Mouse (Mus musculus): ENCODE data around the gene Utp18. TPM values are rescaled to one million over a fixed set of nuclear protein-coding genes. Genes with fewer than 3 reads are reported as not detected.

Gene Utp18
- total RNA-seq, 2 experiments from 2014 or later: 8.4 to 17.4 TPM

DNA sequence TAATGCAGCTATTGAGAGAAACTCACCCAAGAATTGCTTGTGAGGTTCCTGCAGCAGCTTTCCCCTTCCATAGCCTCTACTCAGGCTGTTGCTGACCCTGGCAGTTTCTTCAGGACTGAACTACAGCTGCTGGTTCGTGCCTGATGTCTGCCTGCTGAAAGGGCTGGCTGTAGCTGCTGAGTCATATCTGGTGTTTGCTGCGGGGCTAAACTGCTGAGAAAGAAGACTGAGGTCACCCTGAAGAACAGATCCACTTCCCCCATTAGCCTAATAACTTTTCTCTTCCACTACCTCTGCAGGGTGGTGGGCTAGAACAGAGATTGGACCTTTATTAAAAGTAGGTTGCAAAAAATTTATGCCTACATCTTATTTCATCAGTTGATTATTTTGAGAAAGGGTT, 49.8 kb downstream of the Utp18 start:
- no peak for ATAC-seq (replicated peaks; ENCODE audit: low FRiP score, poor library complexity, severe bottlenecking)

DNA sequence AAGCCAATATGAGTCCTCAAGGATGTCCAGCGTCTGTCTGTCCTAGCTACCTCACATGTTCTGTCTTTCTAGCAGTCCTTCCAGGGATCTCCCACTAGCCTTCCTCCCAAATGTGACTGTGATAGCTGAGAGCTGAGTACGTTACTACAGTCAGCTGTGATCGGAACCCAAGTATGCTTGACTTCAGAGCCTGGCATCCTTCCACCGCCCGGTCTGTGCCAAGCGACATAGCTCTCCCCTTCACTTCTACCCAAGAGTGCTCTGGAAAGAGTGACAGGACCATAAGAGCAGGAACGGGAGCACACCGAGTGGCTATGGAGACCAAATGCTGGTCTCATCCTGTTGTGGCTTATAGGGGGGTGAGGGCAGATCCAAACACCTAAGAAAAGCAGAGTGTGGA, 55.6 kb downstream of the Utp18 start:
- ATAC-seq (replicated peaks; ENCODE audit: low FRiP score, poor library complexity, severe bottlenecking): no peak

DNA sequence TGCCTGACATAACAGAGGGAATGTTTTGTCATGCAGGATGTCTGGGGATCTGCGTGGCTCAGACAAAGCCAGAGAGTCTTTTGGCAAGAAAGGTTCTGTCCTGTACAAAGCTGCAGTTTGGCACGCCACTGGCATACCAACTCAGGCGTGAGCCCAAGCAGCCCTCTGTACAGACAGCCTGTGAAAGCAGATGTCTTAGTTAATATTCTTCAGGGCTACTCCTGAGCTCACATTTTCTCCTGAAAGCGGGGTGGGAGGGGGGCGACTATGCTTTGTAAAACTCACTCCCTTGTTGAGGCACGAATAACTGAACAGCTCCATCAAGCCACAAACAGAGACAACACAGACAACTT, 56.3 kb downstream of the Utp18 start:
- ATAC-seq (replicated peaks; ENCODE audit: low FRiP score, poor library complexity, severe bottlenecking): no peak

DNA sequence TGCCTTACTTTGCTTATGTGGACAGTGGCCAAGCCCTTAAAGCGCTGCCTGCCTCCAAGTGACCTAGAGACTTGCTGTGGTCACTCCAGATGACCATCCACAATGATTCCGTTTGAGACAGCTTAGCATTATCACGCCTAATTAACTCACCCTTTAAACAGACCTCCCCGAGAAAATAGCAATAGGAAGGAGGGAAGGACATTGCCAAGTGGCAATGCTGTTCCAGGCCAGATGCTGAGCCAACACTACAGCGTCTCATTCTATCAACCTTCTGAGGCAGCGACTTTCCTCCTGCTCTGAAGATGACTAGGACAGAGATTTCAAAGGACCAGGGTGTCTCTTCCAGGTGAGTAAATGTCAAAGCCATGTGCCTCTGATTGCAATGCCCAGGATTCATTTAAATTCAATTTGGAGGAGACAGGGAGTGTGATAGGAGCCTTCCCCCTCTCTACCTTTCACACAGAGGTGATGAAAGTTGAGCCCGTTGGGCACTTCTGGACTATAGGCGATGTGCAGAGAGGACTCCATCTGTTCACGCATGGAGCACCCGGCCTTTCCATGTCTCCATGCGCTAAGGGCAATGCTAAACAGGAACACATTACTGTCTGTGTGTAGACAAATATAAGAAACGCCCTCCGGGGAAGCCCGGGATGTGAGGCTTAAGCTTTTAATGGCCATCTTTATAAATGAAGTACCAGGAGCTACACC, 56.8 kb downstream of the Utp18 start:
- no peak for ATAC-seq (replicated peaks; ENCODE audit: low FRiP score, poor library complexity, severe bottlenecking)

DNA sequence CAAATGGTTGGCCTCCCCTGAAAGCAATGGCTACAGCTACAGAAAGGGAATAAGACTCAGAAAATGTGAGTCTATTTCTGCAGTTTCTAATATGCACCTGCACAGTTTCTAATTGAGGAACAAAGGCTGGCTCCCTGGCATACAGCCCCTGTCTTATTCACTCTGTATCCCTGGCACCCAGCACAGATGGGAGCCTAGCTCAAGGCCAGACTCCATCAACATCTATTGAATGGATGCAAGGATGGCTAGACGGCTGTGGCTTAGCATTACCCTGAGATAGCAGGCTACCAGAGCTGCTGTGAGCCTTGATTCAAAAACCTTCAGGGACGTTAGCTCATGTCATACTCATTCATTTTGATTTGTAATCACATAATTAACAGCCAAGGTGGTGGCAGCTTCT, 63.3 kb downstream of the Utp18 start:
- no peak for ATAC-seq (replicated peaks; ENCODE audit: low FRiP score, poor library complexity, severe bottlenecking)

DNA sequence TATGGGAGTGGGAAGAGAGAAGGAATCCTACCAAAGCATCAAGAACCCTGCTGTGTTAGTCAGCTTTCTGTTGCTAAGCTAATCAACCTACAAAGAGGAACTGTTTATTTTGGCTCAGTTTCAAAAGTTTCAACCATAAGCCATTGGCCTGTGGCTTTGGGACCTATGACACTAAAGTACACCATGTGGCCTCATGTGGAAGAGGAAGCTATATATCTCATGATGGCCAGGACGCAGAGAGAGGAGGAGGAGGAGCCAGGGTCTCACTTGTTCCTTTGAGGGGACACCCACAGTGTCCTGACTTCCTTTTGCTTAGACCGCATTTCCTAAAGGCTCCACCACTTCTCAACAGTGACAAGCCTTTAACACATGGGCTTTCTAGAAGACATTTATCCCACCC, 64.0 kb downstream of the Utp18 start:
- no peak for ATAC-seq (replicated peaks; ENCODE audit: low FRiP score, poor library complexity, severe bottlenecking)

DNA sequence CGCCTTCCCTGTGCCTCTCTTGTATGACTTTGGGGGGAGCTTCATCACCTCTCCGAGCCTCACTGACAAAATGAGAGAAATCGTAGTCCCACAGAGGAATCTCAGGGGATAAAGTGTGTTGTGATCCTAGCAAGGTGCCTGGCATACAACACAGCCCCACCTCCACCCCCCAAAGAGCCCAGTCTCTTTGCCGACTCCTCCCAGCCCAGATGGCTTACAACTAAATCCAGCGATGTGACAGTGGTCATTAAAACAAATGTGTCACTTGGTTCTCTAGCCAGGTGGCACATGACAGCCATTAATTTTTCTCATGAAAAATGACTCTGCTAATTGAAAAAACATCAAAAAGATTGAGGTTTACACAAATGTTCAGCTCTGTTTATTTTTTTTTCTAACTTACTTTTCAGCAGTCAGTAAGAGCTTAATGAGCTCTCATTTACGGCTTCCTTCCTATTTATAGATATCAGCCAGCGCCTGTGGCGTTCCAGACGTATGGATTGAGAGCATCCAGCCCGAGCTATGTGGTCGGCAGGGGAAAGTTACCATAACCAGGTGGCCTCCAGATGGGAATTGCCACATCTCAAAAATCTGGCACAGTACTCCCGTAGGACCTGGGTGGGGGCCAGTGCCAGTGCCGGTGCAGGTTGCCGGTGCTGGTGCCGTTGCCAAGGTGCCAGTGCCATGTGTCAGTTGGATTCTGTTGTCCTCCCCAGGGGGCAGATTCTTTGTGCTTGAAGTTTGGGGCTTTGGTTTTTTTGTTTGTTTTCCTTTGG, 67.4 kb downstream of the Utp18 start:
- ATAC-seq (replicated peaks; ENCODE audit: low FRiP score, poor library complexity, severe bottlenecking): no peak

DNA sequence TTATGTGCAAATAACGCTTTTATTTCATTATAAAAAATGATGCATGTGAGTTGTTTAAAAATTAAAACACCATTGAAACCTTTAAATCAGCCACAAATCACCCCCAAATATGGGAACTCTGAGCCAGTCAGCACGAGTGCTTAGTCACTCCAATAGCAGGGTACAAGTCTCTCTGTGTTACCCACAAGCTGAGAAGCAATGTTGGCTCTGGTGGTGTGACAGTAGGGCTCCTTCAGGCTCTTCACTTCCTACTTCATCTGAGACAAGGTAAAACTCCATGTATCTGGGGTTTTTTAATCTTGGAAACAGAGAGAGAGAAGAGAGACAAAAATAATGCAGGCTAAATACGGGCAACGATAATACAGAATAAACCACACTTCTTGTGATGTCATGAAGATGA, 72.6 kb downstream of the Utp18 start:
- ATAC-seq (replicated peaks; ENCODE audit: low FRiP score, poor library complexity, severe bottlenecking): no peak

DNA sequence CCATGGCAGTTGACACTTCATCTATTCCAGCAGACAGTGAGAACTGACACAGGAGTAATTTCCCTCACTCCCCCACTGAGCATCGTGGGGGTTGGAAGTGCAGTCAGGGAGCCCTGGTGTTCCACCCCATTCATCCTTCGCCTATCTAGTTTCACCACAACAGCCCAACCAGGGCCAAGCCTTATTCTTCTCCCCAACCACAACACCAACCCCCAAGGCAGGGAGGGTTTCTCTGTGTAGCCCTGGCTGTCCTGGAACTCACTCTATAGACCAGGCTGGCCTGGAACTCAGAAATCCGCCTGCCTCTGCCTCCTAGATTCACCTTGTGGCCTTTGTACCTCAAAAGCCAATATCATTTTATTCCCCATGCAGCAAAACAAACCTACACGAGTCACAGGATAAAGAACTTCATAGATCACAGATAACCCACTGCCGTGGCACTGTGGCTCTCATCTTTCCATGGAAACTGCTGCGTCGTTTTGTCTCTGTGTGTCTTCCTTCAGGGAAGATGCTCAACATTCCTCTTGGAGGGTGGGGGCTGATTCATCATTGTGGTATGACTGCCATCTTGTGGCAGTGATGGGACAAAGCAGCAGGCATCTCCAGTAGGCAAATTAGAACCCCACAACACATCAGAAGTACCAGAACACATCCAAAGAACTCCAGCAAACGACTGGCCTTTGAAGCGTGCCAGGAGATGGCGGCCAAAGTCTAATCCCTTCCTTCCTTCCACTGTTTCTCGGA, 73.3 kb downstream of the Utp18 start:
- ATAC-seq (replicated peaks; ENCODE audit: low FRiP score, poor library complexity, severe bottlenecking): no peak

Other genes starting within 250 kb of the Utp18 start
- 16.3 and 16.6 TPM in 2 replicates for gene Mbtd1, start 86 bp upstream of the Utp18 start, total RNA-seq (2015; ENCODE audit: low replicate concordance)
- 9.6 and 13.4 TPM in 2 replicates for gene Mbtd1, start 86 bp upstream of the Utp18 start, total RNA-seq (2017; ENCODE audit: low replicate concordance)
- 34.8 and 35.7 TPM in 2 replicates for gene Nme2, start 70.5 kb upstream of the Utp18 start, total RNA-seq (2015; ENCODE audit: low replicate concordance)
- gene Nme2, start 70.5 kb upstream of the Utp18 start, total RNA-seq (2017; ENCODE audit: low replicate concordance): 9.6 and 10.1 TPM in 2 replicates
- 32.3 and 33.5 TPM in 2 replicates for gene Gm20390, start 82.5 kb upstream of the Utp18 start, total RNA-seq (2015; ENCODE audit: low replicate concordance)
- 5.0 TPM in 1 of 2 replicates, not detected in the other for gene Gm20390, start 82.5 kb upstream of the Utp18 start, total RNA-seq (2017; ENCODE audit: low replicate concordance)
- 11.3 and 17.7 TPM in 2 replicates for gene Nme1, start 82.8 kb upstream of the Utp18 start, total RNA-seq (2015; ENCODE audit: low replicate concordance)
- 7.6 and 42.3 TPM in 2 replicates for gene Nme1, start 82.8 kb upstream of the Utp18 start, total RNA-seq (2017; ENCODE audit: low replicate concordance)
- gene Spag9, start 110.3 kb upstream of the Utp18 start, total RNA-seq (2015; ENCODE audit: low replicate concordance): 28.5 and 50.7 TPM in 2 replicates
- 68.5 and 69.1 TPM in 2 replicates for gene Spag9, start 110.3 kb upstream of the Utp18 start, total RNA-seq (2017; ENCODE audit: low replicate concordance)

All from erythroid progenitor cell, adult 5-6 weeks (primary cell).